Mouse (Mus musculus): ENCODE data around the gene Zfhx3.

- TF ChIP-seq POLR2A (IDR thresholded peaks at IDR 0.05; ENCODE audit: insufficient read depth, low read length): no peak
- no peak for TF ChIP-seq CTCF (IDR thresholded peaks at IDR 0.05; ENCODE audit: low read depth, low read length)
- TF ChIP-seq EP300 (IDR thresholded peaks at IDR 0.05; ENCODE audit: insufficient read depth, low read depth, low read length): no peak
Observed at GRCm38 (mm10) chr8:108740443-108740842, 798.0 kb downstream of the Zfhx3 start.
